Mouse (Mus musculus) megakaryocyte, embryonic 14.5 days (primary cell): ENCODE data around the gene 9430097D07Rik.

Source experiments
- FLI1 ChIP-seq: IDR thresholded peaks from 2 replicates; pipeline ENCODE4 v1.6.1; 2012; ENCODE audit warnings: low read length, inconsistent platforms, mixed read lengths
- GATA1 ChIP-seq: IDR thresholded peaks from 3 replicates; pipeline ENCODE4 v1.6.1; 2012; ENCODE audit warnings: mixed read lengths, low read length, inconsistent platforms, borderline replicate concordance

DNA sequence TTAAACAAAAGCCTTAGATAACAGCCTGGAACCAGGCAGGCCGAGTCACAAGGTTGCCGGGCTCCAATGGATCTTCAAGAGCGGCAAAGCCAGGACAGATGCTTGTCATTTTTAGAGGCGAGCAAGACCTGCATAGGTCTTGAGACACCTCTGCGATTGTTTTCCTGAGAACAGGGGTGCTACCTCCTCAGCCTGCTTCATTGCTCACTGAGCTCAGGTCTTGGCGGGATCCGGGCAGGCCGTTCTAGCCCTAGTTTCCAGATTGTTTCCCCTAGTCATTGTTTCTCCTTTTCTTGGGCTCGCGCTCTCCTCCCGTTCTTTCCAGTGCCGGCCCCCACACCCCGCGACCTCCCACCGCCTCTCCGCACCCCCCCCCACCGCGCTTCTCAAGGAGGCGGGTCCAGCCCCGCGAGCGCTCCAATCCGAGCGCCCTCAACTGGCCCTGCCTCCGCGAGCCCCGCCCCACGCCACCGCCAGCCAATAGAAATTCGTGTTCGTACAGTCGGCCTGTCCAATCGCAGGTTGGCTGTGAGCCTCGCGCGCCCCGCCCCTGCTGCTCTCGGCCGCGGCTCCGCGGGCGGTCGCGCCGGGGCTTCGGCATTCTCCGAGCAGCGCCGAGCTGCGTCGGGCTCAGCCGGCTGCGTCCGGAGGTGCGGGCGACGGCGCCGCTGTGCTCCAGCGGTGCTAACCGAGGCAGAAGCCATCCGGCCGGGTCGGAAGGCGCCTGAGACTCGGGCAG, 40.6 kb downstream of the 9430097D07Rik start, which contains the start of gene Fam102a:
- no peak for TF ChIP-seq GATA1
- TF ChIP-seq FLI1 = no peak
